Mouse (Mus musculus) gastrocnemius, postnatal 14 days (tissue): ENCODE measurements around the gene Ngp. TPM values are rescaled to one million over a fixed set of nuclear protein-coding genes. Genes with fewer than 3 reads are reported as not detected.
"Not testable (repeated sequence)": the region's sequence is repeated elsewhere in the genome, so short reads cannot be mapped to it uniquely, and the experiment has no call there.

Experiments
- DNase-seq: peaks from one replicate; pipeline ENCODE4 v3.0.0; 2021; ENCODE audit warnings: mixed read lengths
- intact Hi-C: fragments of 180-260 bp; cut with DNase I; formaldehyde crosslinking; loops from one replicate; pipeline ENCODE4 v1.15.1; 2025; ENCODE audit warnings: low total_unique reads
- long read RNA-seq, 2 experiments: library from polyadenylated mRNA; stranded (forward); transcript quantifications; one replicate each; pipeline ENCODE4 v2.0.0; 2021
- total RNA-seq, 2 experiments: library from RNA; stranded (reverse); gene quantifications; 2 replicates each; pipeline ENCODE4 v1.2.3; 2021

Ngp gene
- under 1 TPM in 1 of 2 experiments, not detected in 1; 0.18 TPM for total RNA-seq
- long read RNA-seq, experiment 1 = 0 reads
- long read RNA-seq, experiment 2, partial matches to known transcripts = 0 of 1 reads
- long read RNA-seq, experiment 2, other reads (novel, unspliced or antisense) = 0 of 1 reads

- intact Hi-C loops = no loop called here
These were observed at the start of gene Ngp for GRCm38 (mm10) chr9:110419511-110420112. Gene Ngp (plus strand): TSS chr9:110419747.

GRCm38 (mm10) chr9:110369860-110370259 lies 49.7 kb upstream of the Ngp start:
- intact Hi-C loops = no loop called here
- no peak for DNase-seq

More at GRCm38 (mm10) chr9:110419511-110420112, at the start of gene Ngp:
- DNase-seq = no peak

- no peak for DNase-seq
- intact Hi-C loops = no loop called here
These were observed 45.7 kb upstream of the Ngp start for GRCm38 (mm10) chr9:110373871-110374270.

GRCm38 (mm10) chr9:110375668-110376067 lies 43.9 kb upstream of the Ngp start:
- intact Hi-C loops = no loop called here
- DNase-seq = no peak

- DNase-seq, intact Hi-C loops: not testable (repeated sequence)
These were observed 41.9 kb upstream of the Ngp start for GRCm38 (mm10) chr9:110377655-110378054.

- no peak for DNase-seq
- intact Hi-C loops = no loop called here
These were observed 40.2 kb upstream of the Ngp start for GRCm38 (mm10) chr9:110379361-110379760.

- DNase-seq = no peak
- intact Hi-C loops = no loop called here
These were observed 38.9 kb upstream of the Ngp start for GRCm38 (mm10) chr9:110380662-110381061.

- intact Hi-C loops = no loop called here
- DNase-seq = no peak
These were observed 38.3 kb upstream of the Ngp start for GRCm38 (mm10) chr9:110381292-110381691.

GRCm38 (mm10) chr9:110384369-110384929 lies 35.1 kb upstream of the Ngp start:
- intact Hi-C loops = no loop called here
- DNase-seq = no peak

GRCm38 (mm10) chr9:110388011-110388410 lies 31.5 kb upstream of the Ngp start:
- no peak for DNase-seq
- intact Hi-C loops = no loop called here

GRCm38 (mm10) chr9:110390843-110391242 lies 28.7 kb upstream of the Ngp start:
- intact Hi-C loops = no loop called here
- no peak for DNase-seq

- DNase-seq = no peak
- intact Hi-C loops = no loop called here
These were observed 26.3 kb upstream of the Ngp start for GRCm38 (mm10) chr9:110393295-110393694.

- DNase-seq = no peak
- intact Hi-C loops = no loop called here
These were observed 18.9 kb upstream of the Ngp start for GRCm38 (mm10) chr9:110400650-110401049.

GRCm38 (mm10) chr9:110402731-110403130 lies 16.8 kb upstream of the Ngp start:
- intact Hi-C loops = no loop called here

GRCm38 (mm10) chr9:110403240-110403639 lies 16.3 kb upstream of the Ngp start:
- intact Hi-C loops, DNase-seq: not testable (repeated sequence)

More at GRCm38 (mm10) chr9:110402731-110403130, 16.8 kb upstream of the Ngp start:
- no peak for DNase-seq

- DNase-seq = peak; percentile 26
- intact Hi-C loops = no loop called here
These were observed 12.0 kb upstream of the Ngp start for GRCm38 (mm10) chr9:110407311-110408098.

- DNase-seq = peak; percentile 97
- intact Hi-C loops = no loop called here
These were observed 11.3 kb upstream of the Ngp start, which contains the start of gene Ptpn23 for GRCm38 (mm10) chr9:110408099-110408773. Gene Ptpn23 (minus strand): TSS chr9:110408213.

GRCm38 (mm10) chr9:110410908-110411887 lies 8.3 kb upstream of the Ngp start:
- peak; percentile 85 for DNase-seq
- intact Hi-C loops = loop anchor here (5.0 kb wide), 1 partner anchor 121 kb away; the partner anchor contains the start of gene Setd2
